Mouse (Mus musculus) c-Kit-negative CD71-positive TER-119-positive erythroid progenitor cells, embryonic 14.5 days (primary cell): ENCODE data around the gene Ndufa6.
"Not testable (repeated sequence)": the region's sequence is repeated elsewhere in the genome, so short reads cannot be mapped to it uniquely, and the experiment has no call there.

Experiments
- DNase-seq: peaks from one replicate; pipeline ENCODE4 v3.0.0-alpha.2; 2013; ENCODE audit warnings: low read depth, low spot score

Ndufa6 gene

DNA sequence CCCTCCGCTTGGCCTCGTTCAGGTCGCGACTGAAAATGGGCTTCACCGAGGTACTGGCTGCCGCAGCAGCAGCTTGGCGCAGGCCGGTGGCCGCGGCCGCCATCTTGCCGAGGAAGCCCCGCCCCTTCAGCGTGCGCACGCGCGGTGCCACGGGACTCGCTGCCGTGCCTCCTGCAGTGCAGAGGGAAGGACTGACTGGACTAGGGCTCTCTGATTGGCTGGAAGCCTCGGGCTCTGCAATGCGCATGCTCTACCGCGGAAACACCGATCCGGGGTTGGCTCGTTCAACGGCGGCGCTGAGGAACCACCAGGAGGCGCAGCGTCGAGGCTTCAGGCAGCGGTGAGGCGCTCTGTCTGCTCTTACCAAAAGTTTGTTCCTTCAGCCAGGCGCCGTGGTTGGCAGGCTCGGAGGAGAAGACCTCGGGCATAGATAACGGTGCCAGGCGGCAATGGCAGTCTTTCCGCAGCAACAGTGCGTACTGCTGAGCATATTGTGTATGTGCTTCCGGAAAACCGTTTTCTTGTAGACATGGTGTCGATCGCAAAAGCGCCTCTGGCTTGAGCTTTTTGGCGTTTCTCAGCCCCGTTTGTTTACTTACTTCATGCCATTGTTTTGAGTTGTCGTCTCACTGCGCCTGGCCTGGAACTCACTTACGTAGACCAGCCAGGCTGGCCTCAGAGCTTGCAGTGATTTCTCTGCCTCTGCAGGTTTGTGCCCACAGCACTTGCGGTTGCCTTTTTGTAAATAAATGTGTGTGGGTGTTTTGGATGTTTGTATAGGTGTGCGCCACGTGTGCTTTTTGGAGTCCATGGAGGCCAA lies at the start of gene Ndufa6:
Ndufa6 (minus strand) TSS at position 197 of the 820 bp plus-strand sequence.
- peak; percentile 97 for DNase-seq

DNA sequence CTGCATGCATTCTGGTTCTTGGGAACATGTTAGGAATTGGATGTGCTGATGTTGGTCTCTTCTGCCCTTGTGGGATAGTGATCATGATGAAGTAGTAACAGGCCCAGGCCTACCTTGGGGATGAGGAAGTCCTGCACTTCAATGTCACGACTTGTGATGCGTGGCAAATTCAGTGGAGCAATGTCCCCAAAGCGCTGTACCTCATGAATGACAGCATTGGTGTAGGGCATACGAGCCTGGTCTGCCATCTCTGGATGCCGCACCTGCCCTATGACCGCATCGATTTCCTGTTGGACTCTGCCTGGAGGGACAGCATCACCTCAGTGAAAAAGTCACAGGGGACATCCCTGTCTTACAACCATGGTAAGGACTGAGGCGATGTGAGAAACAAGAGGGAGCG lies 49.5 kb upstream of the Ndufa6 start:
- DNase-seq = no peak

DNA sequence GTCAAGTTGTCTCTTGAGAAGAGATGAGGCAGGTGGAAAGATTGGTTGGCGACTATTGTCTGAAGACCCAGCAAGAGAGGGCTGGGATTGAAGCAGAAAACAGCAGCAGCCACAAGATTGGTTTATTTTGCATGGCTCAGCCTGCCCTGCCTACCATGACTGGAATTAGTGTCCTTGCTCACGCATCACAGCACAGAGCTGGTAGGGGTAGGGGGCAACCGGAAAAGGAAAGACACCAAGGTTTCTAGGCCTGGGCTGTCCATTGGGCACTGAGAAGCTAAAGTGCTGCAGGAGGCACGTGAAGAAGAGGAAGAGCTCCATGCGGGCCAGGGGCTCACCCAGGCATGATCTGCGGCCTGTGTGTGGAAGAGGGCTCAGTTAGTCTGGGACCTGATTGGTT lies 48.6 kb upstream of the Ndufa6 start:
- no peak for DNase-seq

DNA sequence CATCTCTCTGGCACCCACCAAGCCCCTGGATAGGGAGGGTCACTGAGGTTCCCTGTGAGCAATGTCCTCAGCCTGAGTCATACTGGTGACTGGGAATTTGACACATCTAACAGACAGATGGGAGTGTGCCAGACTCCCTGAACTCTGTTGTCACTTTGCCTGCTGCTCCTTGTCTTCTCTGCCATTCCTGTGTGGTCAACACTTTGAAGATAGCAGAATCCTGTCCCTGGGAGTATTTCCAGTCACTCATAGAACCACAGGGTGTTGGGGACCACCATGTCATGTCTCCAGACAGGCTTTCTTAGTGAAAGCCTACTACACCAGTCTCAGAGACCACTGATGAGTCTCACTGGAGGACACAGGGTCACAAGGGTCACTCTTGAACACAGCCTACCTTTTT lies 48.0 kb upstream of the Ndufa6 start:
- DNase-seq = no peak

DNA sequence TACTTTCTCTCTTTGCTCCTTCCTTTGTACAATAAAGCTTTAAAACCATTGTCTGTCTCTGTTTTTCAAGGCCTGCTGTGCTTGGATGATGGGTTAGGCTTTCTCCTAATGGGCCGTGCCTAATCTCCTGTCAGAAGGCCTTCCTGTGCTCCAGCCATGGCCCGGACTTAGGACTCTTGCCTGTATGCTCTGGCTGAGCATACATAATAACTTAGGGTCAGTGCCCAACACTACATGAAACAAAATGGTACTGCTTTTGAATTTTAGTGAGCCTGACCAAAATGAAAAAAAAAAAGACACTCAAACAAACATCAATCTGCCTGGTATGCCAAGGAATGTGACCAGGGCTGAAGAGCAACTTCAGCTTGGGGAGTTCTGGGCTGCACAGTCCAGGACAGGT lies 47.4 kb upstream of the Ndufa6 start:
- DNase-seq = no peak

DNA sequence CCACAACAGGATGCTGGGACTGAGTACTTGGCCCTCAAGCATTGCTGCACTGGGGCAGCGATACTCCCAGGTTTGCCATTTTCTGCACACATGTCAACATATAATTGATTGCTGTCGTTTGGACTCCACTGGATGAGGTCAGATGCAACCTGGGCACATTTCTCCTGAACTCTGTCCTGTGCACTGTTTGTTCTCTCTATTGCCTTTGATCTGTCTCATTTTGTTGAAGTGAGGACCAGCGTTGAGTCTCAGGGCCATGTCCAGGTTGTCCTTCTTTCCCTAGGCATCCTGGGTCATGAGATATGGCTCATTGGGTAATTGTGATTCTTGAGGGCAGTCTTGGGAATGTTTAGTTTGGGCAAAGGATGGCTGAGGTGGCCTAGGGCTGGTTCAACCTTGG lies 41.8 kb upstream of the Ndufa6 start:
- DNase-seq = not testable (repeated sequence)

DNA sequence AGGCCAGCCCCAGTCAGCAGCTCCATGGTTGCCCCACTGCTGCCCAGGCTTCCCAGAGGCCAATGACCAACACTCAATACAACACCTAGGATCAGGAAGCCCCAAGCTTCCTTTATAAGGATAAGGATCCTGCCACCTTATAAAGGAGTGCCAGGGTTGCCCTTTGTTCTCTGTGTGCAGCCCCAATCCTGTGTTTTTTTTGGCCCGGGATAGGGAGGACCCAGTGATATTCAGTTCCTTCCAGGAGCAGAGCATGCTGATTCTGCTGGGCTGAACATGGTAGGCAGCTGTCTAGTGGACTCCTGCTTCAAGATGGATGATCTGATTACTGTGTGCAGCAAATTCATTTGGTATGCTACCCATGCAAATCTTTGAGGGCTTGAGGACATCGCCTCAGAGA lies 39.8 kb upstream of the Ndufa6 start, which contains the start of gene Cyp2d11:
Cyp2d11 (minus strand) TSS at position 101 of the 400 bp plus-strand sequence.
- not testable (repeated sequence) for DNase-seq

DNA sequence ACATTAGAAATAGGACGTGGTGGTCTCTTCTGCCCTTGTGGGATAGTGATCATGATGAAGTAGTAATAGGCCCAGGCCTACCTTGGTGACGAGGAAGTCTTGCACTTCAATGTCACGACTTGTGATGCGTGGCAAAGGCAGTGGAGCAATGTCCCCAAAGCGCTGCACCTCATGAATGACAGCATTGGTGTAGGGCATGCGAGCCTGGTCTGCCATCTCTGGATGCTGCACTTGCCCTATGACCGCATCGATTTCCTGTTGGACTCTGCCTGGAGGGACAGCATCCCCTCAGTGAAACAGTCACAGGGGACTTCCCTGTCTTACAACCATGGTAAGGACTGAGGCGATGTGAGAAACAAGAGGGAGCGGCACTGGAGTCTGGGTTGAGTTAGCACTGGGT lies 35.8 kb upstream of the Ndufa6 start:
- not testable (repeated sequence) for DNase-seq

DNA sequence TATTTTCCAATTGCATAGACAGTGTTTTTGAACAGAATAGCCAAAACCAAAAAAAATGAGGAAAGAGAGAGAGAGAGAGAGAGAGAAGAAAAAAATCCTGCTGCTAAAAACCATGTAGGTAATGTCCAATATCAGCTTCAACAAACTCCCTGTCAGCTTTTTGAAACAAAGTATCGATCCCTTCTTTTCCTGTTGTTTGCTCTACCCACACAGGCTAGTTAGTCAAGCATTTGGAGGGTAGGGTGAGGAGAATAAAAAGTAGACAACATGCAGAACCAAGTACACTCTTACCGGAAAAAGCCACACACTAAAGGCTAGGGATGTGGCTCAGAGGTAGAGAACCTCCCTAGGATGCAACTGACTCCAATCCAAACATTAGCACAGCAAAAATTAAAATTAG lies 31.6 kb upstream of the Ndufa6 start:
- no peak for DNase-seq

DNA sequence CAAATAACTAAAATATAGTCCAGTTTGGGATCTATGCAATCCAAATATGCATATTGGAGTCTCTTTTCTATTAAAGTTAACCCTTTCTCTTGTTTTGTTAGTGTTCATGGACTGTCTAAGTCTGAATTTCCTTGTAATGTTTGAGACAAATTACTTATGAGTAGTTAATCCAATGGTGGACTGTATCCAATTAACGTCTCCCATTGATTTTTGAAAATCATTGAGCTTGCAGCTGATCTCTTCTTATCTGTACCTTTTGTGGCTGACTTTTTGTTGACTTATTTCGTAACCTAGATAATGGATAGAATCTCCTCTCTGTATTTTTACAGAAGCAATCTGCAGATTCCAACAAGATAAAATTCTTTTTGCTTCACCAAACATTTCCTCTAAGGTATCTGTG lies 28.3 kb upstream of the Ndufa6 start:
- no peak for DNase-seq

DNA sequence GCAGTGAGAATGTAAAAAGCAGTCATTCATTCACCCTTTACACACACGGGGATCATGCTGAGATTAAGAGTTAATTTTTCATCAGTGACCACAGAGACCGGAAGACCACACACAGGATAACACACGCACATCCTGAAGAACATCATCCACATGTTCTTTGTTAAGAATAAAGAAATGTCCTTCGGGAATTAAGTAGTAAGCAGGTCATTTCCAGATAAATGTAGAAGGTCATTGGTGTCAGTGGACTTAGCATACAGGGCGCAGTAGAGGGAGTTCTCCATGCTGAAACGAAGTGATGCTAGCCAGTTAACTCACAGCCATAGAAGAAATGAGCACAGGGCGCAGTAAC lies 26.6 kb upstream of the Ndufa6 start:
- no peak for DNase-seq

DNA sequence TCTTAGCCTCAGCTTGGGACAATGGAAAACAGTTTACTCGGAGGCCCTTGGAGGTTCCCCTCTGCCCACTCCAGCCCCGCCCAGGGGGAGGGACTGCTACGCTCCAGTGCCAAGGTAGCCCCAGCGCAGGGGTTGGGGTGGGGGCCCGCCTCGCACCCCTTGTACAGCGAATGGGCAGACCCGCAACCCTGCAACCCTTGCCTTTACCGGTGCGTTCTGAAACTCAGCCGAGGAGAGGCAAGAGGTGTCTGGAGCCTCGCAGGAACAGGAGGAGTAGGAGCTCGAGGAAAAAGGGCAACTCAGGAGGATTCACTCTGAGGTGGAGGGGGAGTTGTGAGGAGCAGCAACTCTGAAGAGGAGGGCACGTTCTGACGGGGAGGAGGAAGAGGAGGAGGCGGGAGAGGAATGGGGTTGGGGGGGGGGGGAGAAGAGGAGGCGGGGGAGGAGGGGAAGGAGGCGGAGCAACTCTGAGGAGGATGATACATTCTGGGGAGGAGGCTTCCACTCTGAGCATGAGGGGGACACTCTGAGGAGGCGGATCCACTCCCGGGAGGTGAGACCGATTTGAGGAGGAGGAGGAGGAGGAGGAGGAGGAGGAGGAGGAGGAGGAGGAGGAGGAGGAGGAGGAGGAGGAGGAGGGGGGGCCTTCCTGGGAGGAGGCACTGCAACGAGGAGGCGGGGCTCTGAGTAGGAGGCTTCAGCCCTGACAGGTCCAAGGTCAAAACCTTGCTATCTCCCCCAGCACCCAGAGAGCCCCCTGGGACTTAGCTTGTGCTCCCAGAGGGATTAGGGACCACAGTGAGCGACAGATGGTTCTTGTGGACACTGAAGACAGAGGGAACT lies 26.0 kb upstream of the Ndufa6 start, which contains the start of gene Cyp2d22:
Cyp2d22 (minus strand) TSS at position 390 of the 843 bp plus-strand sequence.
- no peak for DNase-seq

DNA sequence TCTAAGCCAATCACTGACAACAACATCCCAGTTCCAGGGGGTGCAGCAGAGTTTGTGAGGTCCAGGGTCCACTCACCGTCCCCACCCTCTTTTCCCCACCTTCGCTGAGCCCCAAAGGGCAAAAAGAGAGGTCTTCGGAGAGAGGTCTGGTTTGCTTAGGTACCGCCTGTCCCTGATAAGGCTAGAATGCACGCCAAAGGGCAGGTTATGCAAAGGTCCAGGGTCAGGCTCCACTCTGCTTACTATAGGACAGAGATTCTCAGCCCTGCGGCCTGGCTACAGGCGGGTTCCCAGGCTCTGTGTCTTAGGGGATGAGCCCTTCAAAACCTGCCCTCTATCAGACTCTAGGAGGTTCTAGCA lies 25.4 kb upstream of the Ndufa6 start:
- DNase-seq = no peak

DNA sequence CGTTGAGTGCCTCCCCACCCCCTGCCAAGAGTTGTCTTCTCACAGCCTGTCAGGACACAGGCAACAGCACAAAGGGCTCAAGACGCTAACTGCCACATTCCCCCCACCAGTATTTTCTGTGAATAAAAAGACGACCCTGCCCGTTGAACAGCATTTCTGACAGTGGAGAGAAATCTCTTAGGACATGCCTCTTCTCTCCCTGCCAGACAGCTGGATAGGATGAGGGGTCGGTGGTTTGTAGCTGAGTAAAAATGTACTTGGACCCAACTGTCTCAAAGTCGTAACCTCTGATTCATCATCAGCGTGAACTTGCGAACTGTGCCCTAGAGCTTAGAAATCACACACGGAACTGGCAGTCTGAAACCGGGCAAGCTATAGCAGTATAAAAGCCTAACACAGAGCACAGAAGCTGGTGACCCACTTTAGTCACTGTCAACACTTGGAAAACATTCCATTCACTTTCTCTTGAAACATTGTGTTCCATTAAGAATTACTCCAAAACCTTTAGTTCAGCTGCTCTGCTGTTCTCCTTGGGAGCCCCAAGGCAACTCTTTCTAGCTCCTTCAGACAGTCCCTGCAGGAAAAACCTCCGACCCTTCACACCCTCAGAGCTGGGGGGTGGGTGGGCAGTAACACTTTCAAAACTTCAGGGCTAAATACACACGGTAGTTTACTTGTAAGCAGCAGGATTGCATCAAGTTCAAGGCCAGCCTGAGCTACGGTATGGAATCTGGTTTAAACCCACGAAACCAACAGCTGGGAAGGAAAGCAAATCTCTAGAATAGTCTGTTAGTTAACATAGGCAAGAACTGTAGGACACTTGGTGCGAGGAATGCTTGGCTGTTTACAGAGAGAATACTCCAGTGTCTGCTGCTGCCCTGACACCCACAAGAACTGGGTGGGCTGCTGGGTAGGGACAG lies 24.4 kb upstream of the Ndufa6 start:
- DNase-seq = no peak

DNA sequence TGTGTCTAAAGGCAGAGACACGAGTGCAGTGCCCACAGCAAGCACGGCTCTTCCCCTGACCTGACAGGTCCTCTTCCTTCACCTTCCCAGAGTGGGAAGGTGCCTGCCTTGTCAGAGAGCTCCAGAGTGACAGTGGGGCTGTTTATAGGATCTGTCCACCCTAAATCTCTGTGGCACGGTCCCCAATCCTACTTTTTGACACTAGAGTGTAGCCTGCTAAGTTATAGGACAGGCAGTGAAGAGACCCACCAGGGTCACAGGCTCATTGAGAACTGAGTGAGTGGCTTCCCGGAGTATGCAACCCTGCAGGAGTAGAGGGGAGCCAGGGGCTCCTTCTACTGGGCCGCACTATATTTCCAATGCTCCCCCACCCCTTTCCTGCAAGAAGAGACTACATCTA lies 23.6 kb upstream of the Ndufa6 start:
- no peak for DNase-seq

DNA sequence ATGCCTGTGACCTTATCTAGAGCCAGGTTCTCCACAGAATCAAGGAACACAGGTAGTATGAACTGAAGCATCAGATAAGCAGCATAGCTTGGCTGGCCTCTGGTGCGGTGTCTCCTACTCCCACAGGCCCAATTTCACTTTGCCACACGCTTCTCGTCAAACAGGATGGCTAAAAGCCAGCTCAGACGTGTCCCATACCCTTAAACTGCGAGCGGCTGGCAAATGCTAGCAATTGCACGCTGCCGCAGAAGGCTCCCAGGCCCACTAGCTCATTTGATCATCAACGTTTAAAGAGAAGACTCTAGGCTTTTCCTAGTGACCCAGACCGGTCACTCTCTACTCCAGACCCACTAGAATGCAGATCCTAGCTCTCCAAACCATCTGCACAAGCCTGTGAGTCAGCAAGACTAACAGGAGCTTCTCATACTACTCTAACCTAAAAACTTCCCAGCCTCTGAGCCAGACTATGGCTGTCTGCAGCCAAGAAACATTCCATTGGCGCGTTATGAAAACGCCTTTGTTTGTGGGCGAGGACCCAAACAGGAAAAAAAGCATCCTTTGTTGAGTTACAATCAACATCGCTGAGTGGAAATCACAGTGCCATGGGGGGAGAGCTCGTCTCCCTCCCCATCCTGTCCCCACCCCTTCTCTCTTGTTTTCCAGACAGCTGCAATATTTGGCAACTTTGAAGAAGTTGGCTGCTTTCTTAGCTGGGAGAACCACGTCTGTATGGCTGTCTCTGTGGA lies 22.4 kb upstream of the Ndufa6 start:
- DNase-seq = no peak

DNA sequence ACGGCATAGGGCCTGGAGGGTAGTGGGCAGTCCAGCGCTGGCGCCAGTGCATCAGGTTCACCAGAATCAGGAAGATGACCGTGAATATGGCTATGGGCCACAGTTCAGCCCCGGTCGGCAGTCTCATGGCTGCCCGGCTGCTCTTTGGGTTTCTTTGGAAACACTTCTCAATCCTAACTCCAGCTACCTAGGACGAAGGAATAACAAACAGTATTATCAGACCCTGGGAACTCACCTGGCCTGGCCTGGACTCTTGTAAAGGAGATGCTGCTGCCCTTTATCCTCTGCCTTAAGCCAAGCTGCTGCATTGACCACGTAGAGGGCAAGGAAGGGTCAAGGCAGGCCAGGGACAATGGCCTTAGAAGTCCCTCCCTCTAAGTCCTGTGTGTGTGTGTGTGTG lies 21.7 kb upstream of the Ndufa6 start:
- DNase-seq = no peak

DNA sequence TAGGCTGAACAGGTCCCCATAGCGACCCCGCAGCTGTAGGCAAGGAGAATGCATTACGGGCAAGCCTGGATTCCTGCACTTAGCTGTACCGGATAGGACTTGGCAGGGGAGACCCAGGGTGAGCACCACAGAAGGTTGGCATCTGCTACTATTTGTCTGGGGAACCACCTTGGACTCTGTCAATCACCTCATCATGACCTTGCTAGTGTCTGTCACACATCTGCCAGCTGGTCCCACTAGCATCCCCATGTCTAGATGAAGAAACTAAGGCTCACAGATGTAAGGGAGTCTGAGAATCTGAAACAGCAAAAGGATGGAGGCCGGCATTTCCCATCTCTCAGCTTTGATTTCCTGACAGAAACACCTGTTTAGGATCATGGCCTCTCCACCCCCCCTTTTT lies 20.3 kb upstream of the Ndufa6 start:
- no peak for DNase-seq

DNA sequence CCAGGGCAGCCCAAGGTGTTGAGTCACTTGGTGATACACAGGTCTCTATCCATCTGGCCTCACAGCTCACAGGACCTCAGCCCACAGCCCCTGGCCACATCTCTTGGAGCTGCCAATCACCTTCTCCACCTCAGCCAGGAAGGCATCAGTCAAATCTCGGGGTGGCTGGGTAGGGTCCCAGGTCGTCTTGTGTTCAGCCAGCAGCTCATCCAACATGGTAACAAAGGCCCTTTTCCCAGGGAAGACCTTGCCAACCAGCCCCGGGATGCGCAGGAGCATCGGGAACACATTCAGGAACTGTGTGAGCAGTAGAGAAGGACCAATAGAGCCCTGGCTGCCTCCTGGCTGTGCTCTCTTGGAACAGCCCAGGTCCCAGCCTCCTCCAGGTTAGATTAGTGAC lies 18.9 kb upstream of the Ndufa6 start:
- DNase-seq = no peak

DNA sequence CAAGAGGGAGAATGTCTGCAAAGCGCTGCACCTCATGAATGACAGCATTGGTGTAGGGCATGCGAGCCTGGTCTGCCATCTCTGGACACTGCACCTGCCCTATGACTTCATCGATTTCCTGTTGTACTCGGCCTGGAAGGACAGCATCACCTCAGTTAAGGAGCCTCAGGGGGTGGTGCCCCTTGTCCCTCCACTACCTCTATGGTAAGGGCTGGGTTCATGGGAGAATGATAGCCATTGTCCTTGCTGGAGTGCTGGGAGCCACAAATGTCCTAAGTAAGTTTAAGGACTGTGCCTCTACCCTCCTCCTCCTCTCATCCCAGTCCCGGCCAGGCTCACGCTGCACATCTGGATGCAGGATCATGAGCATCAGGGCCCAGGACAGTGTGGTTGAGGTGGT lies 18.3 kb upstream of the Ndufa6 start:
- no peak for DNase-seq

DNA sequence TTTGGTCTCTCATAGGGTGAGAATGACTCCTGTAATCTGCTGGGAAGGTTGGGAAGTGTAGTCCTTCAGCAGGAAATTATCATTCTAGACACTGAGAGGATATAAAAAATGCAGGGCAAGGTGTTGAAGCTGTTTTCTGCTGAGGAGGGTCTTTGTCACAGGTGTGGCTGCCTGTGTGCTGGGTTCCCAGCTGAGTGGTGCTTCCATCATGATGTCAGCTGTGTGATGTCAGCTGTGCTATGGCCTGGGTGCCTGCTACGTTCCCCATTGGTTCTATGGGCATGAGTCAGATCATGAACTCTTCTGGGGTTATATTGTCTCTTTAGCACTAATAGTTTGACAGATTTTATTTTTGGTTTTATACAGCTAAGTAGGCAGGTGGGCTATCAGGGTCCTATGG lies 14.7 kb upstream of the Ndufa6 start:
- no peak for DNase-seq
